Comparison of ENCODE assay signal across 8 mouse cellular contexts in the genomic region with DNA sequence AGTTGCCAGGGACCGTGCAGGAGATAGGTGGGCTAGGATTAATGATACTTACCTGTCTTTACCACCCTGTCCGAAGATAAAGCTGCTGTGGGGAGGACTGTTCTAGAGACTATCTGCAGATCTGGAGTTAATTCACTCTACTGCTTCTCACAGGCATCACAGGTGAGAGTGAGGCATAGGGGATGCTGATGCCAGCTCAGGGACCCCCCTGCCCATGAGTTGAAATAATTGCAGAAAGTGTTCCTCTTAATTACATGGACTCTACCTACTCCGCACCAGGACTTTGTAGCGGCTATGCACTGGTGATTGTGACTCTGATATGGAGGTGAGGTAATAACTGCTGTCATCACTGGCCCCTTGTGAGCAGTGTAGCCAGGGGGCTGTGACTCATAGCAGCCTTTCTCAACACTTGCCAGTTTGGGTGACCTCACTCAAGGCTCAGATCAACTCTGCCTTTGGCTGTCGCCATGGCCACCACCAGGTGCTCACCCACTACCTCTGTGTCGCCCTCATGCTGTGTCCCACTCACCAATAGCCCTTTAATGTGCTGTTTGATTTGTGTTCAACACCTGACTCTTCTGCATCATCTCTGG.
DNase-seq lines count a peak whose midpoint lies in the region; ATAC-seq and TF ChIP-seq lines count a peak whose summit lies in the region.

No protein-coding gene starts in this region.

- DNase-seq in cerebellum, adult 2 months = peak; percentile 52 to 77
- no peak for DNase-seq in cerebellum, adult 11-12 months
- DNase-seq in lung, embryonic 14.5 days = no peak
- no peak for DNase-seq in lung, postnatal 4 days
- DNase-seq in fat pad, adult 2 months (ENCODE audit: extremely low read depth, low read depth, low spot score) = peak; percentile 31
- no peak for DNase-seq in left cerebral cortex, postnatal 36 days (ENCODE audit: low spot score in 2 of 2)
- DNase-seq in frontal cortex, postnatal 14 days (ENCODE audit: low spot score in 2 of 2) = no peak

- H3K4me3 ChIP-seq in cerebellum, adult 2 months (replicated peaks; ENCODE audit: insufficient read depth, low read depth, low read length) = no peak overlapping the region
- no peak overlapping the region for H3K4me3 ChIP-seq in lung, embryonic 14.5 days (ENCODE audit: low read depth, low read length)
- no peak overlapping the region for H3K4me3 ChIP-seq in midbrain, embryonic 13.5 days (replicated peaks)

- H3K9me3 ChIP-seq in lung, embryonic 14.5 days (ENCODE audit: low read depth, low read length) = no peaks in the 10 kb centered on the region
- H3K9me3 ChIP-seq in midbrain, embryonic 13.5 days = no peaks in the 10 kb centered on the region

- peak; percentile 83 for ATAC-seq in lung, embryonic 14.5 days (ENCODE audit: insufficient read depth)
- ATAC-seq in midbrain, embryonic 13.5 days = peak; percentile 69

- intact Hi-C loops in left cerebral cortex, postnatal 36 days (cut with DNase I) = no loop called here

- no peaks in the 10 kb centered on the region for H3K36me3 ChIP-seq in lung, embryonic 14.5 days (ENCODE audit: insufficient read depth)
- H3K36me3 ChIP-seq in midbrain, embryonic 13.5 days = no peaks in the 10 kb centered on the region

- H3K9ac ChIP-seq in lung, embryonic 14.5 days = no peak overlapping the region
- no peak overlapping the region for H3K9ac ChIP-seq in midbrain, embryonic 13.5 days (replicated peaks)

- TF ChIP-seq CTCF in cerebellum, adult 2 months (IDR thresholded peaks at IDR 0.05; ENCODE audit: borderline replicate concordance, insufficient read depth, low read depth, low read length) = no peak
- no peak for TF ChIP-seq CTCF in lung, embryonic 14.5 days (IDR thresholded peaks at IDR 0.05; ENCODE audit: low read depth)

- WGBS in cerebellum, adult 2 months = 65% methylated on average over 6 of the region's 6 CpGs
- 47% methylated on average over 6 of the region's 6 CpGs for WGBS in lung, embryonic 14.5 days
- 93% methylated on average over 6 of the region's 6 CpGs for WGBS in midbrain, embryonic 13.5 days

- no peak overlapping the region for H3K27ac ChIP-seq in cerebellum, adult 2 months (ENCODE audit: insufficient read depth, low read length)
- H3K27ac ChIP-seq in lung, embryonic 14.5 days (ENCODE audit: low read depth) = no peak overlapping the region
- no peak overlapping the region for H3K27ac ChIP-seq in midbrain, embryonic 13.5 days

- H3K4me2 ChIP-seq in lung, embryonic 14.5 days = no peak overlapping the region
- no peak overlapping the region for H3K4me2 ChIP-seq in midbrain, embryonic 13.5 days (replicated peaks)

- peaks cover 22% of the 10 kb centered on the region for H3K4me1 ChIP-seq in cerebellum, adult 2 months (ENCODE audit: control insufficient read depth, insufficient read depth, low read length)
- H3K4me1 ChIP-seq in lung, embryonic 14.5 days (ENCODE audit: insufficient read depth) = no peaks in the 10 kb centered on the region
- peaks cover 28% of the 10 kb centered on the region for H3K4me1 ChIP-seq in midbrain, embryonic 13.5 days (replicated peaks)

- no peaks in the 10 kb centered on the region for H3K27me3 ChIP-seq in cerebellum, adult 2 months (ENCODE audit: control insufficient read depth, insufficient read depth, low read length)
- H3K27me3 ChIP-seq in lung, embryonic 14.5 days (ENCODE audit: insufficient read depth, low read length) = no peaks in the 10 kb centered on the region
- no peaks in the 10 kb centered on the region for H3K27me3 ChIP-seq in midbrain, embryonic 13.5 days

- no peak for TF ChIP-seq POLR2A in cerebellum, adult 2 months (IDR thresholded peaks at IDR 0.05; ENCODE audit: borderline replicate concordance, insufficient read depth, low read length)

Comparison
In these comparisons a context has a peak if more than half of its experiments do, and no peak if none do; other contexts are left out.
1. DNase-seq: peak in cerebellum, adult 2 months (2 of 2) and fat pad, adult 2 months (single experiment); none in cerebellum, adult 11-12 months (single experiment), lung, embryonic 14.5 days (single experiment), lung, postnatal 4 days (0 of 2), left cerebral cortex, postnatal 36 days (0 of 2) and frontal cortex, postnatal 14 days (0 of 2).